Mouse (Mus musculus): ENCODE results near the gene Agap1.

Gene Agap1

DNA sequence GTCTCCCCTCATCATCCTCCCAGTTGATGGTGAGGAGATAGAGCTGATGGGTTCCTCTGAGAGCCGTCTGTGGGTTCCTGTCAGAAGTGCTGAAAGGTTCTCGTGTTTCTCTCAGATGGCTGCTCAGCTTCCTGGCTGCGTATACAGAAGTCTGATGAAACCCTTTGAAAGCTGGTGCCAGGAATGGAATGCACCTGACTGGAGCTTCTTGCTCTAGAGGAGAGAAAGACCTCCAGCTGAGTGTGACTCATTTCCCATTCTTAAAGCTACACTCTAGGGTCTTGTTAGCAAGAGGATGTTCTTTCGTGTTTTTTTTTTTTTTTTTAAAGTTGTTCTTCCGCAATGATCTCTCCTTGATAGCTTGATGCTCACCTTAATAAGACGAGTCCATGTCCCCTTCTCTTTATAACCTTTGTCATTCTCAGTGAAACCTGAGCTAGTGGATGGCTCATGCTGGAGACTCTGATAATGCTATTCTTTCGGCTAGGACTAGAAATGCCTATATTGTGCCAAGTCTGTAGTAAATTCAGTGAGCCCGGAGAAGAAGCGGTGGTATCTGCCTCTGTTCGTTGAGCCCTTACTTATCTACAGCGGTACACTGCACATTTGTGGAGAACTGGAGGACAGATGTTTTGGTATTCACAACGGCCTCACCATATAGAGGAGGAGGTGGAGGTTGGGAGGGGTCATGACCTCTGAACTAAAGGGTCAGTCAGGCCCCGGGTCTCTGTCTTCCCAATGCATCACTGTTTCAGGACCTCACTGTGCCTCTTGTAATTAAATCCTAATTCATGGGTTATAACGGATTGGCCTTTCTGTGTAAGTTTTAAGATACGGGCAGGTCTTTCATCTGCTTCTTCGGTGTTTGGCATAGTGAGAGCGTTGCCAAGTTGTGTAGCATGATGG lies 2.8 kb downstream of the Agap1 start:
- in situ Hi-C loops (cut with MseI, MboI), result no loop called here

DNA sequence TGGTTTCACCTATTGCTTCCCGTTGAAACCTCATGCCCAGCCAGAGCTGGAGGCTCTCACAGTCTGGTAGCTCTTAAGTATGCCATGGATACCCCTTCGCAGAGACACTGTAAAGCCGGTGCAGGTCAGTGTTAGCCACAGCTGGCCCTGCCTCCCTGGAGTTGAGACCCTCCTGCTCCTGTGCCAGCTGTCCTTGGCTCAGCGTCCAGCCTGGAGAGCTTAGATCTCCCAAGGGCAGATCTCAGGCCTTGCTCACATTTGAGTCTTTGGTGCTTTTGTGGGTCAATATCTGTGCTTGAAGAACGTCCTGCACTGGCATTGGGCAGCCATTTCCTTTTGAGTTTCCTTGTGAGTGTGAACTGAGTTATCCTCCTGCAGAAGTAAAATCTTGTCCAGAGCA lies 7.3 kb downstream of the Agap1 start:
- in situ Hi-C loops (cut with MseI, MboI), result no loop called here

DNA sequence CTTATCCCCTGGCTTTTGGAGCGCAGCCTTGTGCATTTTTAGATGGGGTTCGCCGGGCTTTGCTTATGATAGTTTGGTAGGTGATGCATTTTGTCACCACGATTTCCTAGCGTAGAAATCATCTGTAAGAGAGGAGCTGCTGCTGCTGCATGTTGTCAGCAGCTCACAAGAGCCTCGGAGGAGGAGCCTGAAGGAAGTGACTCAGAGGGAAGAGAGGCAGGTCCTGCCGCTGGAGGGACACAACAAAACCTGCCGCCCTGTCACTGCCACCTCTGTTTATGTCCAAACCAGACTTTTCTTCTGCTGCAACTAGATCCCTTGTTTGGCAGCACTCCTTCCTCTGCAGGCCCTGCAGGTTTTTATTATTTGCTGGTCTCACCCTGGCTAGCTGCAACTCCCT lies 8.5 kb downstream of the Agap1 start:
- in situ Hi-C loops (cut with MseI, MboI), result no loop called here

- in situ Hi-C loops (cut with MseI, MboI), result no loop called here
Measured at GRCm38 (mm10) chr1:89465417-89466002, 10.9 kb downstream of the Agap1 start.

- in situ Hi-C loops (cut with MseI, MboI), result no loop called here
Measured at GRCm38 (mm10) chr1:89467321-89468069, 12.9 kb downstream of the Agap1 start.

GRCm38 (mm10) chr1:89468141-89468540 lies 13.5 kb downstream of the Agap1 start:
- in situ Hi-C loops (cut with MseI, MboI), result no loop called here

GRCm38 (mm10) chr1:89471430-89471829 lies 16.8 kb downstream of the Agap1 start:
- in situ Hi-C loops (cut with MseI, MboI), result no loop called here

GRCm38 (mm10) chr1:89471891-89472290 lies 17.3 kb downstream of the Agap1 start:
- in situ Hi-C loops (cut with MseI, MboI), result no loop called here

- in situ Hi-C loops (cut with MseI, MboI), result no loop called here
Measured at GRCm38 (mm10) chr1:89473946-89474345, 19.3 kb downstream of the Agap1 start.

- in situ Hi-C loops (cut with MseI, MboI), result no loop called here
Measured at GRCm38 (mm10) chr1:89474853-89475252, 20.2 kb downstream of the Agap1 start.

DNA sequence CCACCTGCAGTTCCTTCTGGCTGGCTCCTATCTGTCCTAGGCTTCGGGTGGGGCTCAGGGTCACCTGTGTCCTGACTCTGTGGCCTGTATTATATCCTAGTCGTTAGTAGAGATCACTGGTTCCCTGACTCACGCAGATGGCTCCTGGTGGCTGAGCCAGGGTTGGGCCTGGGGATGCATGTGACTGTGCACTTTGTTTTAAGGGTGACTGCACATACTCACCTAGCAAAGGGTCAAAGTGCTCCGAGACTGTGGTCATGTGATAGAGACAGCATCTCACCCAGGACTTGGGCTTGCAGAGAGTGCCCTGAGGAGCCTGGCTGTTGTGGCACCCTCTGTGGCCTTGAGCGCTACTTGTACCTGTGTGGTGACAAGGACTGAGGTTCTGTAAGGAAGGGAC lies 22.4 kb downstream of the Agap1 start:
- in situ Hi-C loops (cut with MseI, MboI), result no loop called here

- in situ Hi-C loops (cut with MseI, MboI), result no loop called here
Measured at GRCm38 (mm10) chr1:89478571-89479460, 24.2 kb downstream of the Agap1 start.

DNA sequence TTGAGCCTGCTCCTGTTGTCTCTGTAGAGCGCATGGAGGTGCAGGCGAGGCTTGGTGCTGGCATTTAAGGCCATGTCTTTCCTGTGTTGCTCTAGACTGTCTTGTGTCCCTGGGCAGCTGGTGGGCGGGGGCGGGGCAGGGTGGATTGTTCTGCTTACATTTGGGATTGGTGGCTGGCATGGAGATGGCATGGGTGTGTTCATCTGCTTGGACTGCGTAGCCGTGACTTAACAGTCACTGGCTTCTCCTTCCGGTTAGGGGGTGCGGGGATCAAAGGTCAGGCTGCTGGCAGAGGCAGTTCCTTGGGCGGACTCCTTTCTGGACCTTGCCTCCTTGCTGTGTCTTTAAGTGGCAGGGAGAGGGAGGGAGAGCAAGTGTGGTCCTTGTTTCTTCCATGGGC lies 26.5 kb downstream of the Agap1 start:
- in situ Hi-C loops (cut with MseI, MboI), result no loop called here

DNA sequence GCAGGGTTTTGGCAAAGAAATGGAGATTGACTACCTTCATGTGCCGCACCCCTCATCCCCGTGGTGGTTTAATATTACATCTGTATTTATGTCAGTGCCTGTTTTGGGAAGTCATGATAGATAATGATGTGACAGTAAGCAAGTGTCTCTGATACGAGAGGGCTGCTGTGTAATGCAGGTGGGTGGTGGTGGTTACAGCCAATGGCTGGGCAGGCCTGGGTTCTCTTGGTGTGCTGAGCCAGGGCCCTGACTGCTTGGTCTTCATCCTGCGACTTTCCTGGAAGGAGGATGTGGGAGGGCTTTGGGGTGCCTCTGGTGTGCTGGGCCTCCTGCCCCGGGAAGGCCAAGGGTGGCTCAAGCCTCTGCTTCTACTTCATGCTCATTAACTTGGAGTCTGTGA lies 28.2 kb downstream of the Agap1 start:
- in situ Hi-C loops (cut with MseI, MboI), result no loop called here

GRCm38 (mm10) chr1:89486891-89487290 lies 32.3 kb downstream of the Agap1 start:
- in situ Hi-C loops (cut with MseI, MboI), result no loop called here

DNA sequence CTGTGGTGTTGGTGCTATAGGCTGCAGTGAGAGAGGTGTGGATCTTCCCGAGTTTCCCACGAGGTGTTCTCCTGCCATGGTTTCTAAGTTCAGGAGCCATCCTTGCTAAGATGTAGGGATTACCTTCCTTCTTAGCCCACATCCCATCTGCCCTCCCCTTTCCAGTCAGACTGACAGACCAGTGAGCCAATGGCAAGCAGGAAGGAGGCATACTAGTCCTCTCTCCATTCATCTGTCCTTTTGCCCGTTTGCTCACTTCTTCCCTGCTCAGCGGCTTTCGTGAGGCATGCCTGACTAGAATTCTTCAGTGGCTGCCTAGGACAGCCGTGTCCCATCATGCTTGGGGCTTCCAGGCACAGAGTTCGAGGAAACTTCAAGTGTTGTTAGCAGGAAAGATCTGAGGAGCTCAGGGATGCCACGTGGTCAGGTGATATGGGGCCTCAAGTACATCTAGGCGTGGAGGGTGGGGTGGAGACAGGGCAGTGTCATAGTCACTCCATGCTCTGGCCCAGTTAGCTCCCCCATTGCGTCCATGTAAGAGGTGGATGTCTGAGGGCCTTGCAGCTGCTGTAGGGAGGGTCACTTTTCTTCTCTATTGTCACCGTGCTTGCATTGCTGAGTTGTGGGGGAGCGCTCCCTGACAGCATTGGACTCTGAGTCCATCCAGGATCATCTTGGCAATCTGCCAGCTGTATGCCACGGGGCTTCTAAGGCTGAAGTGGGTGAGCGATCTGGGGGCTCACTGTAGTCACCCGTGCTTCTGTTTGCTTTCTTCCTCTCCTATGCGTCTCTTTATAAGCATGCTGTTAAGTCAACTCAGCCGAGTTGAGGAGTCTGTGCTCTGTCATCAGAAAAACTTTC lies 34.7 kb downstream of the Agap1 start:
- in situ Hi-C loops (cut with MseI, MboI), result no loop called here

DNA sequence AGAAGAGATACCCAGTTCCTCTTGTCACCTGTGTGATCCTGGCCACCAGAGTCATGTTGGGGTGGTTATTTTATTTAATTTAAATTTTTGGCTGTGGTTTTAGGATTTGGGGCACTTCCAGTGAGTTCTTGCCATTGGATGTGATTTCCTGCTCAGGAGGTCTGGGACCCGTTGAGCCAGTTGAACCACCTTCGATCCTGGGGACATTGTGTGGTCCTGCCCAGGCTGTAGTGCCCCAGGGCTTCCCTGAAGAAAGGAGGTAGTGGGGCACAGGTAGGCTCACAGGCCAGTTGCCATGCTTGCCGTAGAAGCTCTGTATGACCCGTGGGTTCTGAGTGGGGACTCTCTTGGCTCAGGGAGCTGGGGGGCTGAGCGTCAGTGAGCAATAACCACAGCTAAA lies 38.6 kb downstream of the Agap1 start:
- in situ Hi-C loops (cut with MseI, MboI), result no loop called here

DNA sequence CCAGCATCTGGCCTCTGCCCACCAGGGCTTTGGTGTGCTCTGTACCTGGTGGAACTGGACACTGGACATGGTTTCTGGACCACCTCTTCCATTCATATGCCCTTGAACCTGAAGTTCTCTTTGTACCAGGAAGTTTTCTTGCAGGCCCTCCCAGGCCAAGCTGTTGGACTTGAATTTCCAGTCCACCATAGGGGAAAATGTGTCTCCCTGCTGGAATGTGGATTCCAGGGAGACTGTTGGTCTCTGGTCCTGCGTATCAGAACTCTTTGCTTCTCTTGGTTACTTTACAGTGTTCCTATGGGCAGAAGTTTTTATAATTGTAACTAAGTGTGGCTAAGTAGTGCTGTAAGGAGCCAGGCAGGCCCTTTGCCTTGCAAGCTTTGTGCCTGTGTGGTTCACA lies 40.2 kb downstream of the Agap1 start:
- in situ Hi-C loops (cut with MseI, MboI), result no loop called here

DNA sequence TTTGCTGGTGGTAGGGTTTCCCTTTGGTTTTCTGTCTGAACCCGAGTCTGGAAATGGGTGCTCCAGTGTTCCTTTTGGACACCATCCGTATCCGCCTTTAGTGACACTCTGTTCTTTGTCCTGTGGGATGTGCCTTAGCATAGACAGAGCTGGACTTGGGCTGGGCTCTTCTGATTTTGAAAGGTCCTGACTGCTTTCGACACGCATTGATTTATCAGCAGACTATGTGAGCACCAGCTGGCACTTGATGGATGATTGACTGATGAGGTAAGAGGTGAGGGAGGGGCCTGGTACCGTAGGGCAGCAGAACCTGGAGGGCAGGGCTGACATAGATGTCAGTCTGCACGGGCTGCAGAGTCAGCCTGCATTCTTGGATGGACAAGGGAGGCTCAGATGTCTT lies 41.6 kb downstream of the Agap1 start:
- in situ Hi-C loops (cut with MseI, MboI), result no loop called here

GRCm38 (mm10) chr1:89500925-89501324 lies 46.3 kb downstream of the Agap1 start:
- in situ Hi-C loops (cut with MseI, MboI), result no loop called here

- in situ Hi-C loops (cut with MseI, MboI), result no loop called here
Measured at GRCm38 (mm10) chr1:89501346-89501745, 46.7 kb downstream of the Agap1 start.
